Mouse (Mus musculus) stomach, postnatal 0 days (tissue): ENCODE results near the gene Hpn. TPM values are rescaled to one million over a fixed set of nuclear protein-coding genes. Genes with fewer than 3 reads are reported as not detected.

ENCODE experiments used
- ATAC-seq: fragments of 200-750 bp; cut with Nextera tagmentation; 2 replicates; pipeline ENCODE4 v1.8.0; 2017; ENCODE audit not compliant: low FRiP score, low TSS enrichment
- DNase-seq: peaks from one replicate; pipeline ENCODE4 v3.0.0-alpha.2; 2016; ENCODE audit warnings: low spot score
- H3K27ac ChIP-seq: fragments of 300-500 bp; sonication (generic); replicated peaks from 2 replicates; pipeline ENCODE4 v1.5.1; 2014; ENCODE audit warnings: mild to moderate bottlenecking, control low read depth
- H3K27me3 ChIP-seq: fragments of 300-500 bp; sonication (generic); 2 replicates; pipeline ENCODE4 v1.6.1; 2014; ENCODE audit warnings: low read length; ENCODE audit not compliant: control insufficient read depth, insufficient read depth
- H3K36me3 ChIP-seq: fragments of 300-500 bp; sonication (generic); 2 replicates; pipeline ENCODE4 v1.6.1; 2014; ENCODE audit warnings: low read length, mixed read lengths; ENCODE audit not compliant: control insufficient read depth, insufficient read depth
- H3K4me1 ChIP-seq: fragments of 300-500 bp; sonication (generic); replicated peaks from 2 replicates; pipeline ENCODE4 v1.6.1; 2014; ENCODE audit warnings: antibody characterized with exemption; ENCODE audit not compliant: control insufficient read depth, insufficient read depth
- H3K4me2 ChIP-seq: fragments of 300-500 bp; sonication (generic); replicated peaks from 2 replicates; pipeline ENCODE4 v1.6.1; 2014; ENCODE audit warnings: low read depth, mild to moderate bottlenecking, control low read depth, moderate library complexity
- H3K4me3 ChIP-seq: fragments of 300-500 bp; sonication (generic); 2 replicates; pipeline ENCODE4 v1.5.1; 2014; ENCODE audit warnings: low read depth, low read length, control low read depth
- H3K9ac ChIP-seq: fragments of 300-500 bp; sonication (generic); 2 replicates; pipeline ENCODE4 v1.6.1; 2014; ENCODE audit warnings: mild to moderate bottlenecking, low read length, control low read depth, mixed read lengths
- H3K9me3 ChIP-seq: fragments of 300-500 bp; sonication (generic); 2 replicates; pipeline ENCODE4 v1.6.1; 2016; ENCODE audit warnings: low read length; ENCODE audit not compliant: control insufficient read depth
- CTCF ChIP-seq: IDR thresholded peaks from 2 replicates; pipeline ENCODE4 v1.5.1; 2016; ENCODE audit warnings: antibody characterized with exemption, low read depth, mild to moderate bottlenecking, moderate library complexity
- EP300 ChIP-seq: optimal IDR thresholded peaks from 2 replicates; pipeline ENCODE3; 2016; ENCODE audit warnings: antibody characterized with exemption
- WGBS: fragments of 180-500 bp; shearing (Covaris S2); extraction: QIAGEN DNeasy Blood & Tissue Kit; methylation state at CpG from one replicate; pipeline ENCODE4 v1.1.7; 2014; 5-methylcytosine and 5-hydroxymethylcytosine counted together
- polyA plus RNA-seq: library from polyadenylated mRNA; unstranded; fragments of >200 nt; fragmentation: Nextera tagmentation; extraction: Ambion mirVana; gene quantifications from 2 replicates; pipeline ENCODE4 v1.2.1, GENCODE M21; 2015

The Hpn gene
- polyA plus RNA-seq, 1 experiment from 2014 or later, result 17.9 TPM

DNA sequence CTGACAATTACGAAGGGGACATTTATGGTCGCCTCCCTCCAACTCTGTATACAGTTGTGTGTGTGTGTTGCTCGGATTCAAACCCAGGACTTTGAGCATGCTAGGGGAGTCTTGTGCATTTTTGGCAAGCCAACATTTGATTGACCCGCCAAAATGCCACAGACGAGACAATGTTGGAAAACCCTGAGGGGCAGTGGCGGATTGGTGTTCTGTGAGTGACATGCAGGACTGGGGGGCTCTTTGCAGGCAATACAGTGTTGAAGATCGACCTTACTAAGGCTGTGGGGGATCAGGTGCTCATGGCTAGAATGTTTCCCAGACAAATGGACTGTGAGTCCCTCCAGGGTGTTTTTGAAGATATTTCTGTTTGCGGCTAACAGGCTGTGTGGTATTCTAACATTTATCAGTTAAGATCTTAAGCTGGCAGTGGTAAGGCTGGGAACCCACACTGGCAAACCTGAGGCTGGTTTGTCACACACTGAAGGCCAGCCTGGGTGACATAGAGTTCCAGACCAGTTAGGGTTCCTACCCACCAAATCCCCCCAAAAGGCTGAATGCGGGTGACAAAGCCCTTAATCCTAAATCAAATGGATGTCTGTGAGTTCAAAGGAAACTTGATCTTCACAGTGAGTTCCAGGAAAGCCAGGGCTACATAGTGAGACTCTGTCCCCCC, 18.1 kb downstream of the Hpn start:
- Histone ChIP-seq H3K27me3 (no peaks in the 10 kb centered on the region), H3K36me3 (no peaks in the 10 kb centered on the region), H3K27ac (no peak overlapping the region; the same call in 1 of the 2 replicates), H3K4me1 (no peaks in the 10 kb centered on the region), H3K4me3 (no peak overlapping the region), H3K9me3 (no peaks in the 10 kb centered on the region), H3K9ac (no peak overlapping the region), H3K4me2 (no peak overlapping the region)
- WGBS, result 75% methylated on average over 9 of the region's 9 CpGs
- ATAC-seq, result no peak
- TF ChIP-seq EP300, result no peak
- TF ChIP-seq CTCF, result no peak
- DNase-seq, result no peak

- ATAC-seq (no peak), DNase-seq (no peak)
- H3K9me3 ChIP-seq, result no peaks in the 10 kb centered on the region
- H3K36me3 ChIP-seq, result no peaks in the 10 kb centered on the region
- 24% methylated on average over 12 of the region's 12 CpGs for WGBS
- no peak overlapping the region for H3K4me2 ChIP-seq
- no peak overlapping the region for H3K4me3 ChIP-seq
- no peak overlapping the region for H3K9ac ChIP-seq
- TF ChIP-seq CTCF, result peak; percentile 53
- TF ChIP-seq EP300, result no peak
- H3K27ac ChIP-seq, result no peak overlapping the region
- no peaks in the 10 kb centered on the region for H3K4me1 ChIP-seq
- no peaks in the 10 kb centered on the region for H3K27me3 ChIP-seq
Observed at GRCm38 (mm10) chr7:31094774-31095501, 20.2 kb downstream of the Hpn start.

GRCm38 (mm10) chr7:31089721-31090120, 25.4 kb downstream of the Hpn start:
- ATAC-seq (no peak), DNase-seq (no peak)
- no peaks in the 10 kb centered on the region for H3K9me3 ChIP-seq
- no peak for TF ChIP-seq EP300
- no peak overlapping the region for H3K4me2 ChIP-seq
- H3K36me3 ChIP-seq, result no peaks in the 10 kb centered on the region
- peaks cover 2% of the 10 kb centered on the region; the same call in 1 of the 2 replicates for H3K4me1 ChIP-seq
- no peaks in the 10 kb centered on the region for H3K27me3 ChIP-seq
- 84% methylated on average over 2 of the region's 2 CpGs for WGBS
- no peak overlapping the region for H3K4me3 ChIP-seq
- H3K27ac ChIP-seq, result no peak overlapping the region
- no peak overlapping the region for H3K9ac ChIP-seq

DNA sequence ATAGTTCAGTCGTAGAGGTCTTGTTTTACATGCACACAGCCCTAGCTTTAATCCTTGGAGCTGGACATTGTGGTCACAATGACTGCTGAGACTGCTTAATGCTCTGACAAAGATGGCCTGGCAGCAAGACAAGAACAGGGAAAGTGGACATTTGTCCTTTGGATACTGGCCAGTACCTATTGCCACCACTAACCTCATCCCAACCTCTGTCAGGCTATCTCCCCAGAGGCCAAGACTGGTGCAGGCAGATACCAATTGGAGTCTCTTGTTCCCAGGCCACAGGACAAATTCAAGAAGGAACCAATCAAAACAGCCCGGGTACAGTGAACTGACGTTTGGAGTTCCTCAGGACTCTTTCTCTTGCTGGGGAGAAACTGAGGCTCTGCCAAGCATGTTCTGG, 26.9 kb downstream of the Hpn start:
- no peak overlapping the region for H3K27ac ChIP-seq
- 70% methylated on average over 3 of the region's 3 CpGs for WGBS
- H3K27me3 ChIP-seq, result no peaks in the 10 kb centered on the region
- peaks cover 3% of the 10 kb centered on the region; the same call in 1 of the 2 replicates for H3K4me1 ChIP-seq
- H3K9ac ChIP-seq, result no peak overlapping the region
- ATAC-seq, result no peak
- no peak for DNase-seq
- no peaks in the 10 kb centered on the region for H3K9me3 ChIP-seq
- TF ChIP-seq EP300 (no peak), CTCF (no peak)
- H3K4me2 ChIP-seq, result no peak overlapping the region
- no peak overlapping the region for H3K4me3 ChIP-seq
- no peaks in the 10 kb centered on the region for H3K36me3 ChIP-seq

GRCm38 (mm10) chr7:31087262-31087661, 27.8 kb downstream of the Hpn start:
- H3K36me3 ChIP-seq, result no peaks in the 10 kb centered on the region
- no peak overlapping the region for H3K4me2 ChIP-seq
- no peaks in the 10 kb centered on the region for H3K27me3 ChIP-seq
- no peak for ATAC-seq
- WGBS, result 45% methylated on average over 2 of the region's 2 CpGs
- no peak for TF ChIP-seq CTCF
- no peak for TF ChIP-seq EP300
- H3K4me1 ChIP-seq, result peaks cover 3% of the 10 kb centered on the region; the same call in 1 of the 2 replicates
- H3K27ac ChIP-seq, result no peak overlapping the region
- DNase-seq, result no peak
- H3K9ac ChIP-seq, result no peak overlapping the region
- no peaks in the 10 kb centered on the region for H3K9me3 ChIP-seq
- no peak overlapping the region for H3K4me3 ChIP-seq

DNA sequence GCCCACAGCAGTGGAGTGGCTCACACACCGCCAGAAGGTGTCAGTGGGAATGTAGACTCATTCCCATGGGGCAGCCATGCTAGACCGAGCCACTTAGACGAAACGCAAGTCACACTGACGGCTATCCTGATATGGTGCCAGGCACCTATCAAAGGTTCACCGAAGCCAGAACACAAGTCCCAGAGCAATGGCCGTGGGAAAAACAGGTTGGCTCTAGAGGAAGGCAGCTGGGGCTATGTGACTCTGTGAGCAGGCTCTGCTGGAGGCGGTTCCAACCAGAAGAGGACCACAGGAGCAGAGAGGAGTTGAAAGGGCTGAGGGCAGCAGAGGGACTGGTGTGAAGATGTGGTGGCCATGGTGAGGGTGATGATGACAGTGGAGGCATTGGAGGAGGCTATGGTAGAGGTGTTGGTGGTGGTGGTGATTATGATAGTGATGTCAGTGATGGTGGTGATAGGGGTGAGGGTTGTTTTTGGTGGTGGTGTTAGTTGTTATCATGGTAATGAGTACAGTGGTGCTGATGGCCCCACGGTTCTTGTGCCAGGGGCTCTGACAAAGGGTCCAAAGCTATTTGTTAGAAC, 28.8 kb downstream of the Hpn start:
- Histone ChIP-seq H3K4me1 (peaks cover 3% of the 10 kb centered on the region; the same call in 1 of the 2 replicates), H3K36me3 (no peaks in the 10 kb centered on the region), H3K9ac (no peak overlapping the region), H3K4me3 (no peak overlapping the region), H3K9me3 (no peaks in the 10 kb centered on the region), H3K4me2 (no peak overlapping the region), H3K27me3 (no peaks in the 10 kb centered on the region), H3K27ac (peak overlapping the region; percentile 73)
- WGBS, result 93% methylated on average over 9 of the region's 9 CpGs
- DNase-seq (no peak), ATAC-seq (no peak)
- TF ChIP-seq EP300 (no peak), CTCF (no peak)
